Mouse (Mus musculus) forebrain, embryonic 10.5 days (tissue): ENCODE results near the gene Gm9195. TPM values are rescaled to one million over a fixed set of nuclear protein-coding genes. Genes with fewer than 3 reads are reported as not detected.

Experiments
- DNase-seq: peaks from one replicate; pipeline ENCODE4 v3.0.0-alpha.2; 2017; ENCODE audit warnings: low spot score; ENCODE audit errors: extremely low spot score
- H3K27ac ChIP-seq: fragments of 300-500 bp; sonication (generic); 2 replicates; pipeline ENCODE4 v1.5.1; 2016; ENCODE audit warnings: mild to moderate bottlenecking
- H3K27me3 ChIP-seq: fragments of 300-500 bp; sonication (generic); 2 replicates; pipeline ENCODE4 v1.6.1; 2016; ENCODE audit warnings: mild to moderate bottlenecking; ENCODE audit not compliant: poor library complexity, severe bottlenecking
- H3K36me3 ChIP-seq: fragments of 300-500 bp; sonication (generic); replicated peaks from 2 replicates; pipeline ENCODE4 v1.6.1; 2016; ENCODE audit warnings: mild to moderate bottlenecking, moderate library complexity
- H3K4me1 ChIP-seq: fragments of 300-500 bp; sonication (generic); 2 replicates; pipeline ENCODE4 v1.6.1; 2016
- H3K4me3 ChIP-seq: fragments of 300-500 bp; sonication (generic); 2 replicates; pipeline ENCODE4 v1.5.1; 2016; ENCODE audit warnings: mild to moderate bottlenecking, moderate library complexity
- H3K9me3 ChIP-seq: fragments of 300-500 bp; sonication (generic); 2 replicates; pipeline ENCODE4 v1.6.1; 2016; ENCODE audit warnings: mild to moderate bottlenecking, moderate library complexity
- WGBS: fragments of 180-500 bp; shearing (Covaris S2); methylation state at CpG from one replicate; pipeline ENCODE4 v1.1.7; 2016; 5-methylcytosine and 5-hydroxymethylcytosine counted together
- polyA plus RNA-seq: library from polyadenylated mRNA; unstranded; fragments of >200 nt; fragmentation: Nextera tagmentation; extraction: Ambion mirVana; gene quantifications from 2 replicates; pipeline ENCODE4 v1.2.1, GENCODE M21; 2016

The Gm9195 gene
- polyA plus RNA-seq, 1 experiment from 2014 or later, result not detected

- no peak overlapping the region for H3K27ac ChIP-seq
- 82% methylated on average over 1 of the region's 1 CpGs for WGBS
- no peak overlapping the region for H3K4me3 ChIP-seq
- peaks cover 10% of the 10 kb centered on the region for H3K4me1 ChIP-seq
- no peak for DNase-seq
- H3K36me3 ChIP-seq, result no peaks in the 10 kb centered on the region
- no peaks in the 10 kb centered on the region for H3K9me3 ChIP-seq
- no peaks in the 10 kb centered on the region for H3K27me3 ChIP-seq
Observed at GRCm38 (mm10) chr14:72389696-72390095, 101.9 kb downstream of the Gm9195 start.

- peaks cover 10% of the 10 kb centered on the region for H3K4me1 ChIP-seq
- no peak overlapping the region for H3K27ac ChIP-seq
- no peaks in the 10 kb centered on the region for H3K9me3 ChIP-seq
- DNase-seq, result no peak
- H3K27me3 ChIP-seq, result no peaks in the 10 kb centered on the region
- H3K36me3 ChIP-seq, result no peaks in the 10 kb centered on the region
- H3K4me3 ChIP-seq, result no peak overlapping the region
- 83% methylated on average over 4 of the region's 4 CpGs for WGBS
Observed at GRCm38 (mm10) chr14:72389288-72389687, 102.3 kb downstream of the Gm9195 start.

GRCm38 (mm10) chr14:72377224-72377623, 114.4 kb downstream of the Gm9195 start:
- Histone ChIP-seq H3K4me3 (no peak overlapping the region), H3K27me3 (no peaks in the 10 kb centered on the region), H3K36me3 (no peaks in the 10 kb centered on the region), H3K9me3 (no peaks in the 10 kb centered on the region), H3K27ac (no peak overlapping the region), H3K4me1 (no peaks in the 10 kb centered on the region)
- 8% methylated on average over 2 of the region's 2 CpGs for WGBS
- DNase-seq, result peak; percentile 59

Other genes starting within 250 kb of the Gm9195 start
- gene Fndc3a, start 218.2 kb upstream of the Gm9195 start, polyA plus RNA-seq, result 36.7 and 37.5 TPM in 2 replicates